Mouse (Mus musculus): ENCODE measurements around the gene Art1.

The Art1 gene

DNA sequence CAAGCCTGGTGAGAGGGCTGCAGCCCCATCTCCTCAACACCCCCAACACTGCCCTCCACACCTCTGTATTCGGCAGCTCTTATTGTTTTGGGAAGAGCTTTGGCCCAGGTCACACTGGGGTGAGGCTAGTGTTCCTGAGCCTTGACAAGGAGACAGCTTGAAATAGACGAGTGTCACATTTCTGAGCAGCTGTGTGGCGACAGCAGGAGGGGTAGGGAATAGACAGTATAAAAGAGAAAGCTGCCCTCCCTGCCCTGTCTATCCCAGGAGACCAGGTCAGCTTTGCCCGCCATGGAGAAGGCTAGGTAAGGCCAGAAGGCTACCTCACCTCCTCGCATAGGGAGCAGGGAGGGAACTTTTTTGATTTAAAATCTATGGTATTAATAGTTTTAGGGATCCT lies at the start of gene Art1:
Gene Art1 (plus strand): TSS at position 257 of the 400 bp plus-strand sequence.
- DNase-seq: no peak

DNA sequence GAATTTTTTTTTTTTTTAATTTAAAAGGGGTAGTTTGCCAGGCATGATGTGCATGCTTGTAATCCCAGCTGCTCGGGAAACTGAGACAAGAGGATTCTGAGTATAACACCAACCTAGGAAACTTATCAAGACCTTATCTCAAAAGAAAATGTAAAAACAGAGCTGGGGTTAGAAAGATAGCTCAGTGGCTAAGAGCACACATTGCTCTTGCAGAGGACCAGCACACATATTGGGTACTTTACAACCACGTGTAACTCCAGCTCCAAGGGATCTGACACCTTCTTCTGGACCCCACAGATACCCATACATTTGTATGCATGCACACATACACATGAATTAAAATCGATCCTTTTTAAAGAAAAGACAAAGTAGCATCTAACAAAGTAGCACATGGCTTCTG lies 40.2 kb upstream of the Art1 start:
- no peak for DNase-seq

DNA sequence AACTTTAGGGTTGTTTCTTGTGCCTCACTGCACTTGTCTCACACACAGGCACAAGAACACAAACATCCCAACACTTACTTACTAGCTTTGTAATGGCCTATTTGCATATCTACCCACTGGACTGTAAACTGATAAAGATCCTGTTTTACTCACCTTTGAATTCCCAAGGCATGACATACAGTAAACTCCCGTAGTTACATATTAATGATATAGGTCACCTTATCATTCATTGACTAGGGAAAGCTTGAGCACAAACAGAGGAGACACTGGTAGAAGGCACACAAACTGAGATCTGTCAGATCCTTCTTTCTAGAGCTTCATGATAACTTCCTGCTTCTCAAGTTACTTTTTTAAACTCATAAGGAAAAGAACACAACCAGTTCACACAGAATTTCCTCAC lies 39.3 kb upstream of the Art1 start:
- no peak for DNase-seq

DNA sequence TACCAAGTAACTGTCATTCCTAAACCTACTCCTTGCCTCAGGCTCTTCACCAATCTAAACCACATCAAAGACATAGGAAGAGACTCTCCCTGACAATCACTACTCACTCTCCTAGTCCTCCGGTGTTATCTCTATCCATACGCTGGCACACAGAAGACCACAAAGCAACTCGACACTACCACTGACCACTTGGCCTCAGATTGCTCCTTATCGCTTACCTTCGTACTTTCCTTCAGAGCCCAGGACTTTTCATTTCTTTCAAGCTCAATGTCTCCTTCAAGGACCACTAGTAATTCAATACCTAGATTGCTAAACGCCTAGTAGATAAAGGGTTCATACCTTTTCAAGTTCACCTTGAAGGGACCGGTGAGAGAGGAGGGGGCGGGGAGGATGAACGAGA lies 37.7 kb upstream of the Art1 start:
- DNase-seq: no peak

DNA sequence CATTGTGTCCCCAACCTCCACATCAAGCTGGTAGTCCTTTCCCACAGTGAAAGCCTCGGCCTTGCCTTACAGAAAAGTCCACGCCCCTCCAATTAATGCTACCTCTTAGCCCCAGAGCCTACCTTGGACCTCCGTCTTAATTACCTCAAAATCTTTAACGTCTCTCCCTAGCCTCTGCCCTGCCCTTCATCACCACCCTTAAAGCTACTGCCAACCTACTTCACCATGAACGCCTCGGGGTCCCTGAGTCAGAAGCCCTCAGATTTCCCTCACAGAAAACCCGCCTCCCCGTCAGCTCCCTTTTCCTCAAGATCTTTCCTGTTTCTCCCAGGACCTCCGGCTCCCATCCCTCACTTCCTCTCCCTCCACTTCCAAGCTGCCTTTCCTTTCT lies 36.9 kb upstream of the Art1 start:
- no peak for DNase-seq

DNA sequence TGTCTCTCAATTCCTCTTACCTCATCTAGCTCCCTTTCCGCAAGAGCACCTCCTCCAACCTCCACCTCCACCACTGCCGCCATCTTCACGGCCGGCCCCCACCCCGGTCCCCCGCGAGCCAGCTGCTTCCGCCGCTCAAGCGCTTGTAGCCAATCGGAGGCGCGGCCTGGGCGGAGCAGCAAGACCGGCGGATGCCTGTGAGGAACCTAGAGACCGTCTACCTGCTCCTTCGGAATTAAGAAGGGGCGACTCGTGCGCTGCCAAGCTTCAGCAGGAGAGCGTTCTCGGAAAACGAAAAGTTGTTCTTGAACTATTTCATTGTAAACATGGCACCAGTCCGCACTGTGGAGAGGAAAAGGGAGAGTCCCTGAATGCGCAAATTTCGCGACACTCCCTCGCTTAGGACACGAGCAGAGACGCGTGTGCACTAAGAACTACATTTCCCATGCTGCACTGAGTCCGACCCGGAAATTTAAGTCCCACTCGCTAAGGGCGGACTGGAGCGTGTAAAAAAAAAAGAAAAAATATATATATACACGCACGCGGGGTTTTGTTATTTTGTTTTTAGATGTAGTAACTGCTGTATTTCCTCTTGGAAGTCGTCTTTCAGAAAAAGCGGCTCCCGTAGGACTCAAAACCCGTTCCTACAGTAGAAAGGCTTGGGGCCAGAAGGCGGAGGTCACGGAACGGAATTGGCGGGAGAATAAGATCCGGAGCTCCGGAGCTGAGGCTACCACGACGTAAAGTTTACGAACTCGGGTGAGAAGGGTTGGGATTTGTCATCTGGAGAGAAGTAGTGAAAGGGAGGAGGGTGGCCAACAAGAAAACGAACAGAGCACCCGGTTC lies 36.3 kb upstream of the Art1 start, which contains the start of the genes Rnf121, Xndc1 and Xntrpc:
Gene Rnf121 (minus strand): TSS at position 424 of the 846 bp plus-strand sequence.
Gene Xndc1 (plus strand): TSS at position 466 of the 846 bp plus-strand sequence.
Gene Xntrpc (plus strand): TSS at position 668 of the 846 bp plus-strand sequence.
- peak; percentile 89 for DNase-seq

DNA sequence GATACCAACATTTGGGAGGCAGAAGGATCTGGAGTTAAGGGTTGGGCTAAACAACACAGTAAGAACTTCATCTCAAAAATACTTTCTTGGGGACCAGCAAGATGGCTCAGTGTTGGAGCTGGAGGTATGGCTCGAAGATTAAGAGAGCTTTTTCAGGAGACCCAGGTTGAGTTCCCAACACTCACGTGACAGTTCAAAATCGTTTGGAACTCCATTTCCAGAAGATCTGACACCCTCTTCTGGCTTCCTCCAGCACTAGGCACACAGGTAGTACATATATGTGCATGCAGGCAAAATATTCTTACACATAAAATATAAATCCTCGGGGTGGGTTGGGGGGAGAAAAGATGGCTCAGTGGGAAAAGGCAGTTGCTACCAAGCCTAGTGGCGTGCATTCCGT lies 35.2 kb upstream of the Art1 start:
- DNase-seq: no peak

DNA sequence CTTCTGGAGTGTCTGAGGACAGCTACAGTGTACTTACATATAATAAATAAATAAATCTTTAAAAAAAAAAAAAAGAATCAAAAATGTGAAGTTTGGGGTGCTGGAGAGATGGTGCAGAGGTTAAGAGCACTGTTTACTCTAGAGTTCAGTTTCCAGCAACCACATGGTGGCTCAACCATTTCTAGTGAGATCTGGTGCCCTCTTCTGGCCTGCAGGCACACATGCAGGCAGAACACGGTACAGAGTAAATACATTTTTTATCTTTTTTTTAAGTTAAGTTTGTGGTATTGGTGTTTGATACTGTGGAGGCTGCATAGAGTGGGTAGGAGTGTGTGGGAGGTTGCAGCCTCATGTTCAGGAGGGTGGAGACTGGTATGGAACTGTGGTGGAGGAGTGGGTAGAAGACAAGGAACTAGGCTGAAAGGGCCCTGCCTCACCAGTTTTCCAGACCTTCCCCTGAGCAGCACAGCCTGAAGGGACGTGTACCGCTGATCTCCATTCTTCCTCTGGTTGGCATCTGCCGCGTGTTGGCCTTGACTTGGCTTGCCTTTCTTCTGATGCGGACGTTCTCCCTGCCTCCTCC lies 24.7 kb upstream of the Art1 start:
- peak; percentile 35 for DNase-seq

DNA sequence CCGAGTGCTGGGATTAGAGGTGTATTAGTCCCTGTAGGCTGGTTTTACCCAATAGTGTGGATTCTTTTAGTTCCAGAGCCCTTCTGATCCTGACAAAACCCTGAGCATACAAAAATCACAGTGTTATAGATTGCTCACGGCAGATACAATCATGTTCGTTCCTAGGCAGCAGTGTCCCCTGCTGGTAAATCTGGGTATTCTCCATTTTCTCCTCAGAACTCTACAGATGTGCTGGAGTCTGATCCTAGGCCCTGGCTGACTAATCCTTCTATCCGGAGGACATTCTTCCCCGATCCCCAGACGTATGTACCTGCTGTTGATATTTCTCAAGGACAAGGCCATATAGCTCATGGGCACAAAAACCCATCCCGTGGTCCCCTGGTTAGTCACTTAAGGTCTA lies 23.0 kb upstream of the Art1 start:
- DNase-seq: peak; percentile 46

DNA sequence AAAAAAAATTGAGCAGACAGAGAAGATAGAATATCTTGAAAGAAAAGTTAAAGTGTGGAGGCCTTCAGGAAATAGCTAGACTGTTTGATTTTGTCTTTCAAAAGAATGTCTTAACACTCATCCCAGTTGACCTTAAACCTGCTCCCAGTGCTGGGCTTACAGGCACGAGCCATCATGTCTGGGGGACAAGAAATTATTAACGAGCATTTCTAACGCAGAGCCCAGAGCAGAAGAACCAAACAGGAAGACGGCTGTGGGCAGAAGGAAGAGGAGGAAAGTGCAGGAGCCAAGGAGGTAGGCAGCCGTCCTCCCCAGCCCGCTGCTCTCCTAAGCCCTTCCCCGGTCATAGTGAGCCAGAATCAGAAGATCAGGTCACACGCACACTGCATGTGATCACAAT lies 21.2 kb upstream of the Art1 start:
- DNase-seq: no peak

DNA sequence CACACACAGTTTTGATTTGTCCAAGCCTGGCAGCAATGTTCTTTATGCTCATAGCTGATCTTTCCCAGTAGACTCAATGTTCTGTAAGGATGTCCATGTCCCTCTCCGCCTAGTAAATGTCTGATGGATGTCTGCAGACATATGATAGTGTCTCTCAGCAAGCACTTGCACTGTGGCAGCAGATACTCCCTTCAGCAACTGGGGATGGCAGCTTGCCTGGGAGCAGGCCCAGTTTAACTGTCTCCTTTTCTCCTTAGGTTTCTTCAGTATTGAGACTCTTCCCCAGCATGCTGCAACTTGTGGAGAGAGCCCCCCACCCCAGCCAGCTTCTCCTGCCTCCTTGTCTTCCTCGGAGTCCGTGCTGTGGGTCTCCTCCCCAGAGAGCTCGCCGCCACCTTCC lies 19.8 kb upstream of the Art1 start:
- no peak for DNase-seq

DNA sequence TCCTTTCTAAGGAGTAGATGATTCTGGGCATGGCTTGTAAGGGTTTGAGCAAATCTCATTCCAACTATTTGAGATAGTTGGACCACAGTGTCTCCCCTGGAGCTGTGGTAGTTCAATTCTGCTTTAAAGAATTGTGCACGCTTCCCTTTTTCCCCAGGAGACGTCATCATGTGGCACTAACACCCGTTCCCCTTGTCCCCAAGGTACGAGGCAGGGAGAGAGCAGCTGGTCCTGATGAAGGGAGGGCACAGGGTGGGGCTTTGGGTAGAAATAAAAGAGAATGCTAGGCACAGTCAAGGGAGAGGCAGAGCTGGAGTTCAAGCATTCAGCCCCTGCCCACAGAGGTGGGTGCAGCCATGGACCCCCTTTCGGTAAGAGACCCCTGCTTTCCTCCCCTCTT lies 18.7 kb upstream of the Art1 start, which contains the start of gene Trpc2:
Gene Trpc2 (plus strand): TSS at position 301 of the 400 bp plus-strand sequence.
- DNase-seq: no peak

DNA sequence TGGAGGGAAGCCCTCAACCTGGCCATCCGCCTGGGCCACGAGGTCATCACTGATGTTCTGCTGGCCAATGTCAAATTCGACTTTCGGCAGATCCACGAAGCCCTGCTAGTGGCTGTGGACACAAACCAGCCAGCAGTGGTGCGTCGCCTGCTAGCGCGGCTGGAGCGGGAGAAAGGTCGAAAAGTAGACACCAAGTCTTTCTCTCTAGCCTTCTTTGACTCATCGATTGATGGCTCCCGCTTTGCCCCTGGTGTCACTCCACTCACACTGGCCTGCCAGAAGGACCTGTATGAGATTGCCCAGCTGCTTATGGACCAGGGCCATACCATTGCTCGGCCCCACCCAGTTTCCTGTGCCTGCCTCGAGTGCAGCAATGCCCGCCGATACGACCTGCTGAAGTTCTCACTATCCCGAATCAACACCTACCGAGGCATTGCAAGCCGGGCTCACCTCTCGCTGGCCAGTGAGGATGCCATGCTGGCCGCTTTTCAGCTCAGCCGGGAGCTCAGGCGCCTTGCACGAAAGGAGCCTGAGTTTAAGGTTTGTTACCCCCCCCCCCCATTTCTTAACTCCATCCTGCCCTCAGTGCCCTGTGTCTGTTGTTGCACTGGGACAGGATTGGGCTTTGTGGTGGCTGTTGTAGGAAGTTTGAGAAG lies 17.4 kb upstream of the Art1 start:
- DNase-seq: no peak

DNA sequence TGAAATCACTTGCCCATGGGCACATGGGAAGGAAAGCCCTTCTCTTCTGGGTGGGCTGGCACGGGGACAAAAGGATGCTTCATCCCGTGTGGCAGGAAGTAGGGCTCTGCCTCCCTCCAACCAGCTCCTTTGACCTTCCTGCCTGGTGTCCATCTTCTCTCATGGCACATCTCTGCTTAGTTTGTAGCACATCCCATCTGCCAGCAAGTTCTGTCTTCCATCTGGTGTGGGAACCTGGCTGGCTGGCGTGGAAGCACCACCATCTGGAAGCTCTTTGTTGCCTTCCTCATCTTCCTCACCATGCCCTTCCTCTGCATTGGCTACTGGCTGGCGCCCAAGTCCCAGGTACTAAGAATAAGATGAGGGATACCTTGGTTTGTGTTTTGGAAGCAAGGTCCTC lies 14.2 kb upstream of the Art1 start:
- no peak for DNase-seq

DNA sequence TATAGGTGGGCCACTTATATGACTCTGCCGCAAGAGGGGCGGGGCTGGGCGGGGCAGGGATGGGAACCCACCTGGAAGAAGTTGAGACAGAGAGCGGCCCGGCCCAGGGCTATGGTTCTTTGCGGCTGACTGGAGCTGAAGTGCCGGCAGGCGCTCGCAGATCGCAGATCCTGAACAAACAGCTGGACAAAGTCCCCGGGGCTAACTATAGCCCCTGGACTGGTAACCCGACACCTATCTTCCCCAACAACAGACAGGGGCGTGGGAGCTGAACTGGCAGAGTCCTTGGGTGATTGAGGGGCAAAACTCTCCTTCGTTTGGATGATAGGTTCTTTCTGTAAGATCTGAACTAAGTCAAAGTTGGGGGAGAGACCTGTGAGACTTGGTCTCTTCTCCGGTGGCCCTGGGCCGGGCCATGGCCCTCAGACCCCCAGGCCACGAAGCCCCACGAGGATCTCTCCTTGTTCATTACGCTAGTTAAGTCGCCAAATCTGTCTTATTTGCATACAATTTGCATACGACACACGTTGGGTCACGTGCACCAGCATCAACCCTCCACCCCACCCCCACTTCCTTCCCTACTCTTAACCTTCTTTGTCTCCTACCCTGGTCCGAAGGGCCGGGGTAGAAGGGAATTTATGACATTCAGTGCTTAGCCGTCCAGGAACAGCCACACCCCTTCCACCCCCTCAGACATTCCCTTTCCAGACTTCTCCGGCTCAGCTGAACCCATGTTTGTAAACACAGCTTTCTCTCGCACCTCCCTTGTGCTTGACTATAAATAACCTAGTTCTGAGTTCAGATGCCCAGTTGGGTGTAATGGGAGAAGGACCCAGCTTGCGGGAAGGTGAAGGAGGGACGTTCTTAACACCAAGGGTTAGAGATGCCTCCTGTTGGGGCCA lies 1.5 kb upstream of the Art1 start:
- peak; percentile 46 for DNase-seq

DNA sequence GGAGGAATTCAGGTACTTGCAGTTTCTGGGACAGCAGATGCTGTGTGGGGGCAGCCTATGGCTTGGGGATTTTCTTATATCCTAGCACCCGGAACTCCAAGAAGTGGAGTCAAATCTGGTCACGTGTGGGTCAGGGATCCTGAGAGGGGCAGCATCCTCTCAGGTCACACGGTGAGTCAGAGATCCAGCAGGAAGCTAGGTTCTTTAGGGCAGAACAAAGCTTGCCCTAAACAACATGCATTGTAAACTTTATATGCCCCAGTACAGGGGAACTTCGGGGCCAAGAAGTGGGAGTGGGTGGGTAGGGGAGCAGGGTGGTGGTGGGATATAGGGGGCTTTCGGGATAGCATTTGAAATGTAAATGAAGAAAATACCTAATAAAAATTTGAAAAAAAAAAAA lies 675 bp upstream of the Art1 start:
- no peak for DNase-seq

DNA sequence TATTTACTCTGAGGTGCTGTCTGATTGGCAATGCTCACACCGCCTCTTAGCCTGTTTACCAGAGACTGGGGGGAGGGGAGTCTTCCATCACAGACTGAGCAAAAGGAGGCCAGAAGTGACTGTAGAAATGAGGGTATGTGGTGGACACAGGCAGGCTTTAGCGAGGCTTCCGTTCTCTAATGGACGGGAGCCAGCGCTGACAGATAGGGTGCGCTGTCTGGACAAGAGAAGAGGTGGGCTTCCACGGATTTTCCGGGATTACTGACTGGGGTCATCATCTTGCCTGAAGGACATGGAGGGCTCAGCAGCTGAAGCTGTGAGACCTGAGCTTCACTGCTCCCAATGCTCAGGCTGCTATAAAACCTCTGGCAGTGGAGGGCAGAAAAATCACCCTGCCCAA lies 698 bp downstream of the Art1 start:
- DNase-seq: no peak

DNA sequence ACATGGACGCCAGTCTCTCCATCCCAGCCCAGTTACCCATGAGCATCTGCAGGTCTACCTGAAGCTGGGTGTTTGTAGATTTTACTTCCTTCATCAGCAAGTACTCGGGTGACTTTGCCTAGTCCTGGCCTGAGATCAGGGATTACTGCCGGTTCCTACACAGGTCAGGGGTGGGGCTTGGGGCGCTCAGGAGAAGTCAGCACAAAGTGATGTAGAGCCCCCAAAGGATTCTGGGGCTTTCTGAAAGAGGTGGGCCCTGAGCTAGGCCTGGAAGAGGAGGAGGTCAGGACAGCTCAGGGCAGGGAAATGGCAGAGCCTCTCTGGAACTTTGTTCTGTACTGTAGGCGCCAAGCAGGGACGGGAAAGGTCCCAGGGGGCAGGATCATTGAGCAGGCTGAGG lies 1.2 kb downstream of the Art1 start:
- no peak for DNase-seq

DNA sequence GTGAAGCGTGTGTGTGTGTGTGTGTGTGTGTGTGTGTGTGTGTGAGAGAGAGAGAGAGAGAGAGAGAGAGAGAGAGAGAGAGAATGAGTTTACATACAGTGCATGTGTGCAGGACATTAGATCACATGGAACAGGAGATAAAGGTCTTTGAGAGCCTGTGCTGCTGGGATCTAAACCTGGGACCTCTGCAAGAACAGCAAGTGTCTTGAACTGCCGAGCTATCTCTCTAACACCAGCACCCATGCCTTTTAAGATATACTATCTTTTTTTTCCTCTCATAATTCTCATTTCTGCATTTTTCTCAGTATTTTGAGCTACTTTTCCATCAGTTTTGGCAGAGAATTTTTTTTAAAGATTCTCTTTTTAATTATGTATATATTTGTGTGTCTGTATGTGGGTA lies 2.0 kb downstream of the Art1 start:
- DNase-seq: no peak

DNA sequence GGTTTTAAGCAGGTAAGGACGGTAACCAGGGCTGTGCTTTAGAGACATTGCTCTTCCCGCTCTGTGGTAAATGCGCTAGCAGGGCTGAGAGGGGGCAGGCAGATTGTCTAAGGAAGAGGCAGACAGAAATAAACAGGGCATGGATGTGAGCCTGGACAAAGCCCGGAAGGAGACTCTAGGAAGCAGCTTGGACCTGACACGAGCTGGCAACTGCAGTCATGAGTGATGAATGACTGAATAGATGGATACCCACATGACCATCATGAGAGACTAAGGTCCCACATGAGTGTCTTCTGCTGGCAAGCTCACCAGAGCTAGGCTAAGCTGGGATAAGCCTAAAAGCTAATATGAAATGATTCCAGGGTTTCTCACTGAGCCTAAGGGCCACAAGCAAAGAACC lies 2.6 kb downstream of the Art1 start:
- DNase-seq: peak; percentile 26

DNA sequence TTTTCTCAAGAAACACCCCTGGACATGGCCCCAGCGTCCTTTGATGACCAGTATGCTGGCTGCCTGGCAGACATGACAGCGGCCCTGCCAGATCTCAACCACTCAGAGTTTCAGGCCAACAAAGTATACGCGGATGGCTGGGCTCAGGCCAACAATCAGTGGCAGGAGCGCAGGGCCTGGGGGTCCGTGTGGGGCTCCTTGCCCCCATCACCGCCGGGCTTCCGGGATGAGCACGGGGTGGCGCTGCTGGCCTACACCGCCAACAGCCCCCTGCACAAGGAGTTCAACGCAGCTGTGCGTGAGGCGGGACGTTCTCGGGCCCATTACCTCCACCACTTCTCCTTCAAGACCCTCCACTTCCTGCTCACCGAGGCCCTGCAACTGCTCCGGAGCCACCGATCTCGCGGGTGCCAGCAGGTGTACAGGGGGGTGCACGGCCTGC lies 5.2 kb downstream of the Art1 start:
- no peak for DNase-seq

DNA sequence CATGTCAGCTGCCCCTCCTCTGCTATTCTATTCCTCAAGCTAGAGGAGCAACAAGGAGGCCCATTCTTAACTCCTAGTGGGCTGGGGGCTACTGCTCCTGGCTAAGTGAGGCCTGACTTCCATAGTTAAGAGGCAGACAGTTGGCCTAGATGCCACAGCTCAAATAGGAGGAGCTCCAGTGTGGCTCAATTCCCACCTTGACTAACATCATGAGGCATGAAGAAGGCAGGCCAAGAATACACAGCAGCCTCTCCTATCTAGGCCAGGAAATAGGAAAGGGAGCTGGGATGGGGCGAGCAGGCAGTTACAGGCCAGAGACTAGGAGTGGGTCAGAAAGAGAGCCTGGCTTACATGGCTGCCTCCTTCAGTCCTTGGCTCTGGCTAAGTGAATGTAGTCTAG lies 6.7 kb downstream of the Art1 start:
- DNase-seq: no peak

DNA sequence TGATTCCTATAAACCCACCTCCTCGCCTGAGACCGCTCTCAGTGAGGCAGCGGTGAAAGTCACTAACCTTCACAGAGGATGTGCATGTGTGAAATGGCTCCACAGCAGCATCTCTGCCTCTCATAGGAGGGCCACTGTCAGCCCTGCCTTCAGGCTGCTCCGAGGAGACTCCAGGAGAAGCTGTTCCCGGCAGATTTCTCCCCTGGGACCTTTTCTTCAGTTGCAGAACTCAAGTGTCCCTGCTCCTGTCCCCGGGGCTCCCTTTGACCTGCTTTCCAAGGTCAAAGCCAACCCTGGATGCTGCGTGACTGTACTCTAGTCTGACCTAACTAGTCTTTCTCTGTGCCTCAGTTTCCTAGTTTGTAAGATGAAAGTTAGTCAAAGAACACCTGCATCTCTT lies 7.6 kb downstream of the Art1 start, which contains the start of gene Art5:
Gene Art5 (minus strand): TSS at position 319 of the 400 bp plus-strand sequence.
- DNase-seq: no peak

Data from lung, postnatal 14 days (tissue).